Mouse (Mus musculus) urinary bladder, postnatal 36 days (tissue): ENCODE results near the gene Sgsm2.
A peak's percentile ranks its signal among the peaks of the same experiment; 100 is the strongest.

Experiments used
- DNase-seq, 2 experiments: peaks; one replicate each; pipeline ENCODE4 v3.0.0; 2022; ENCODE audit warnings: low spot score in 2 of 2, mixed read lengths in 1 of 2

The Sgsm2 gene

GRCm38 (mm10) chr11:74883098-74883497, 13.8 kb downstream of the Sgsm2 start:
- no peak for DNase-seq

- no peak for DNase-seq
These were observed 14.9 kb downstream of the Sgsm2 start for GRCm38 (mm10) chr11:74881979-74882378.

- DNase-seq: no peak
These were observed 15.9 kb downstream of the Sgsm2 start for GRCm38 (mm10) chr11:74880999-74881398.

- DNase-seq: peak in 1 of 2 experiments; percentile 53
These were observed 20.1 kb downstream of the Sgsm2 start for GRCm38 (mm10) chr11:74876801-74877200.

DNA sequence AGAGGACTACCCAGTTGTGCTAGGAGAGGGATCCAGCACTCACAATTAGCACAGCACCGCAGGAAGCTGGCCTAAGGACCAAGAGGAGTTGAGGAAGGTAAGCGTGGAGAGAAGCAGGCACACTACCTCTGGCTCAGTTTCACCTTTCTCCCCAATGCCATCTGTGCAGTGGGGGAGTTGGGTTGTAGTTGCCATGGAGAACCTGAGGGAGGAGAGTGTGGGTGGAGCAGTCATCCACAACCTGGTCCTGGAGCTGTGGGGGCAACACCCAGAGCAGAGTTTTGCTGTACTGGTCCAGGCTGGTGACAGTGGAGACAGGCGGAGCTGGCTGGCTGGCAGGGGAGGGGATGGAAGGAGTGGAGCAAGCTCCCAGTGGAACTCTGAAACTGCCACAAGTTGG, 22.2 kb downstream of the Sgsm2 start:
- no peak for DNase-seq

- DNase-seq: peak; percentile 58 to 67
These were observed 25.8 kb downstream of the Sgsm2 start for GRCm38 (mm10) chr11:74870991-74871622.

DNA sequence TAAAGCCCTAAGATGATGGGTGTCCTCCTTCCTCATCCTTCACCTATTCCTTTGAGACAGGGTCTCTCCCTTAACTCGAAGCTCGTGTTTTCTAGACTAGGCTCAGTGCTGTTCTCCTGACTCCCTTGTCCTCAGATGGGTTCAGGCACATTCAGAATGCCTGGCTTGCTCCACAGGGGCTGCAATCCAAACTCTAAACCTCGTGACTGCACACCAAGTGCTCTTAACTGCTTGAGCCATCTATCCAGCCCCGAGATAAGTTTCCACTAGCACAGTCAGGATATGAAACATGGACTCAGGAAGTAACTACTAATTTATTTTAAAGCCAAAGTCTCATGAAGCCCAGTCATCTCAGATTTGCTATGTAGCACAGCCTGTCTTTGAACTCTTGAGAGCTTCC, 26.3 kb downstream of the Sgsm2 start:
- DNase-seq: no peak

DNA sequence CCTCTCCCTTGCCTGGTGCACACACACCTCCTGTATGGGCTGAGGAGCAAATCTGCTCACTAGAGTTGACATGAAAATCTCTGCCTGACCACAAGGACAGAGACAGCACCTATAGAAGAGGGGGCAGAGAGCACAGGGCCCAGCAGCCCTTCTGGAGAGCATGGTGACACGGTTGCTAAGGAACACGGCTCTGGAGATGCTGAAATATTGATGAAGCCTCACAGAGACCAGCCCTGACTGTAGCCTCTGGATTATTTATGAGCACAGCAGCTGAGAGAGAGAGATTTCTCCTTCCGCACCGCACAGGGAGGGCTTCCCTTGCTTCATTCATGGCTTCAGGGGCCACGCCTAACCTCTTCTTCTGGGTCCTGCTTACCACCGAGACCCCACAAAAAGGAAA, 27.3 kb downstream of the Sgsm2 start:
- DNase-seq: no peak

- DNase-seq: no peak
These were observed 28.7 kb downstream of the Sgsm2 start for GRCm38 (mm10) chr11:74868046-74868760.

DNA sequence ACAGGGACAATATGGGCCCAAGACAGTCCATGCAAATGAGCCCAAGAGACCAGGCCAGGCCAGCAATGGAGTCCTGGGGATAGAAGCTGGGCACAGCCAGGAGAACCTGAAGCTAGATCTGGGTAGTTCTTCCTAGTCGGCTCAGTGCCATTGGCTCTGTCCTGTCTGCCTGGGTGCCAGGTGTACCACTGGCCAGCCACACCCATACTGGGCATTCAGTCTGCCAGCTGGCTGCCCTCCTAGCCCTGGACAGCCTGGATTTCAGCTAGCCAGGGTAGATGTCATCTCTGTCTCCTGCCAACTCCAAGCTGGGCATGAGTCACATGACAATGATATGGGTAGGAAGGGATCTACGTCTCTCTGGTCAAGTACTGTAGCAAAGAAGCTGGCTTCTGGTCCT, 29.7 kb downstream of the Sgsm2 start:
- DNase-seq: peak in 1 of 2 experiments; percentile 76

GRCm38 (mm10) chr11:74866640-74867039, 30.2 kb downstream of the Sgsm2 start:
- DNase-seq: peak; percentile 66 to 89

DNA sequence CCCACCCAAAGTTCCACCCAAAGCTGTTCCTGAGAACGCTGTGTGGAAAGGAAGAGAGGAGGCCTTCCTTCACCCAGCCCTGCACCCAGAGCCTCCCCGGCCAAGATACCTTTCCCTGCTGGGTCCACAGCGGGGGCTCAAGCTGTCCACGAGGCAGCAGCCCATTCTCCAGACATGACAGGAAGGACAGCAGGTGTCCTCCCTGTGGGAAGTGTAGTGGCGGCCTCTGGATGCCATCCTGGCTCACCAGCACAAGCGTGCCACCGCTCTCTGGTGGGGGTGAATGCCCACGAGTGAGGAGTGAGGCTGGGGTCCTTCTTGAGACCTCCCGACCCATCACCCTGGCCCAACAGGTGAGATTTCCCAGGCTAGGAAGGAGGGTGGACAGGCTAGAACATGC, 31.6 kb downstream of the Sgsm2 start:
- DNase-seq: no peak

- no peak for DNase-seq
These were observed 32.4 kb downstream of the Sgsm2 start for GRCm38 (mm10) chr11:74864421-74864820.

DNA sequence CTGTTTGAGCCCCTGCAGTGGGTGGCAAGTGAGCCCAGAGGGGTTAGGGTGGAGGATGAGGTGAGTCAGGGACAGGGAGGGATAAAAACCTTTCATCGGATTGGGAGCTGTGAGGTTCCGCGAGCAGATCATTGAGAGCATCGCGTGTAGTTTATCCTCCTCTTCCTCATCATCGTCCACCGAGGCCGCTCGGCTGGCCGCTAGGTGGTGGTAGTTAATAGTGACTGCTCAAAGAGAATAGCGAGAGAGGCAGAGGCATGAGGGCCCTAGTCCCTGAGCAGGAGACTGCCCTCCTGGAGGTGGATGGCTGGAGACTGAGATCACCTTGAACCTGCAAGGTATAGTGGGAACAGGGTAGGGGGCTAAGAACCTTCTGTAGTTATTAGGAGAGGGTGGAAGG, 33.4 kb downstream of the Sgsm2 start:
- no peak for DNase-seq

GRCm38 (mm10) chr11:74862129-74862528, 34.7 kb downstream of the Sgsm2 start:
- no peak for DNase-seq

- no peak for DNase-seq
These were observed 39.1 kb downstream of the Sgsm2 start for GRCm38 (mm10) chr11:74857756-74858155.

GRCm38 (mm10) chr11:74850998-74851661, 45.7 kb downstream of the Sgsm2 start:
- DNase-seq: no peak

DNA sequence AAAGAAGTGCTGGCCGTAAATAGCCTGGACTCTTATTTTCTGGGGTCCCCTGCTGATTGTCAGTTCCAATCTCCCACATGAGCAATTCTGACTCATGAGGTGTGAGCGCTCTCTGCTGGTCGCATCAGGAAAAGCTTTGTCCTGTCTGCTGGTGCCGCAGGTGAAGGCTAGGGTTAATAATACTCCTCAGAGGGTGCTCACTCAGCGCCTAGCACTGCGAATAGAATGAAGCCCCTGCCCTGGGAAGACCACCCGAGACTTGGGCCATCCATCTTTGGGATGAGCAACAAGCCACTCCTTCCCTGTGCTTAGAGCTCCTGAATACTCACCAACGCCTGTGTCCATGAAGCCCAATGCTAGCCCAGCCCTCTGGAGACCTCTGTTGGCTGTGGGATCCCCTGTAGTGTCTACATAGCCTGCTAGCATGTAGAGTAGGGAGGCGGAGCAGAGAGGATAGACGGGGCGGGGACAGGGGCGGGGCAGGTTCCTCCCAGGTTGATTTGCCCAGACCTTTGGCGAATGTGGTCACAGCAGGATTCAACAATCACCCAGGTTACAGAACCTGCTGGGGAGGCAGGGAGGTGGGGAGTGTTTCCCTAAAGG, 48.8 kb downstream of the Sgsm2 start:
- peak; percentile 64 to 69 for DNase-seq

DNA sequence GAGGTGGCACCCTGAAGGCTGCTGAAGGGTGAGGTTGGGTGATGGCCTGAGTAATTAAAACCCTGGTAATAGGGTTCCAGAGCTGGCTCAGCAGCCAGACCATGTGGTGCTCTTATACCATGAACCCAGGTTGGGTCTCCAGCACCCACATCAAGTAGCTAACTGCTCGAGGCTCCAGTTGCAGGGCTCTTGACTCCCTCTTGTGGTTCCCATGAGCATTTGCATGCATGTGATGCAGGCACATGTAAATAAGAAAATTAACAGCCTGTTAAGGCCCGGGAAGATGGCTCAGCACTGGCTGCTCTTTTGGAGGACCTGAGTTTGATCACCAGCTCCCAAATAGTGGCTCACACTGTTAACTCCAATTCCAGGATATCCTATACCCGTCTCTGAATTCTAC, 51.1 kb downstream of the Sgsm2 start:
- no peak for DNase-seq

DNA sequence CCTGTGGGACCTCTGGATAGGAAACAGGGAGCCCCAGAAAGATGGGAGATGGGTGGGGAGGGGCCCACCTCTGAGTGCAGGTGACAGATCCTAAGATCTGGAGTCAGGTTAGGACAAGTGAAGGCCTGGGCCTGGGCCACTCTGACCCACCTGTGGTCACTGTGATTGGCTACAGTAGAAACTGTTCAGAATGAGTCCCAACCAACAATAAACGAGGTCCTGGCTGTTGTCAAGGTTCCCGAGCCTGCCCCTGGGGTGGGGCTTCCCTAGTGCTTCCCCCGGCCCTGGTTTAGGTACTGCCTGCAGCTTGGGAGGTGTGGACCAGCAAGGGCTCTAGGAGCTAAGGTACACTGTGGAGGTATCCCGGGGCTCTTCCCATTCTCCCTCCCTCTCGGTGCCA, 53.1 kb downstream of the Sgsm2 start:
- no peak for DNase-seq

DNA sequence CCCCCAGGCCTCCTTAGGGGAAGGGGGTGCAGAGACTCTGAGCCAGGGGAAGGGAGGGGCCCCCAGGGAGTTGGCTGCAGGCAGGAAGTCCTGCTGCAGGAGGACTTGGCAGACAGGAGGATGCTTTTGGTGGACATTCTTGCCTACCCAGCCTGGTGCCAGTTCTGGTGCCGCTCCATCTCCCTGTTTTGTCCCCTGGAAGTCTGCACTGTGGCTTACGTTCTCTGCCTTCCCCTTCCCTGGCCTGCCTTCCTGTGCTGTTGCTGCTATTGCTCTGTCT, 53.5 kb downstream of the Sgsm2 start:
- DNase-seq: no peak

GRCm38 (mm10) chr11:74842656-74843434, 54.0 kb downstream of the Sgsm2 start:
- DNase-seq: no peak
